Mouse (Mus musculus): ENCODE measurements around the gene Nudt15. TPM values are rescaled to one million over a fixed set of nuclear protein-coding genes. Genes with fewer than 3 reads are reported as not detected.
"Not testable (repeated sequence)": the region's sequence is repeated elsewhere in the genome, so short reads cannot be mapped to it uniquely, and the experiment has no call there.

The Nudt15 gene
- polyA plus RNA-seq (2015; fragmentation: Nextera tagmentation; extraction: Ambion mirVana), result 7.6 and 8.4 TPM in 2 replicates

GRCm38 (mm10) chr14:73548051-73548450 lies at the start of gene Nudt15:
Gene Nudt15 (minus strand): TSS chr14:73548242.
- Histone ChIP-seq H3K4me2 (no peak within 1 kb of the TSS), H3K4me1 (peaks cover 5% of the 10 kb centered on the region; the same call in 1 of the 2 replicates), H3K9ac (no peak within 1 kb of the TSS), H3K36me3 (no peaks in the 10 kb centered on the region), H3K9me3 (replicated peaks) (no peaks in the 10 kb centered on the region), H3K4me3 (replicated peaks) (no peak within 1 kb of the TSS), H3K27me3 (no peaks in the 10 kb centered on the region), H3K27ac (no peak within 1 kb of the TSS)
- no peak for ATAC-seq (replicated peaks; ENCODE audit: low FRiP score)
- WGBS, result 89% methylated on average over 3 of the region's 3 CpGs

GRCm38 (mm10) chr14:73592166-73592565 lies 44.1 kb upstream of the Nudt15 start:
- Histone ChIP-seq H3K27me3 (no peaks in the 10 kb centered on the region), H3K36me3 (peaks cover 74% of the 10 kb centered on the region), H3K9ac (no peak overlapping the region), H3K4me2 (no peak overlapping the region), H3K4me1 (no peaks in the 10 kb centered on the region), H3K9me3 (replicated peaks) (no peaks in the 10 kb centered on the region), H3K4me3 (replicated peaks) (no peak overlapping the region), H3K27ac (no peak overlapping the region)
- no peak for ATAC-seq (replicated peaks; ENCODE audit: low FRiP score)
- 87% methylated on average over 1 of the region's 1 CpGs for WGBS

GRCm38 (mm10) chr14:73588080-73588479 lies 40.0 kb upstream of the Nudt15 start:
- ATAC-seq (replicated peaks; ENCODE audit: low FRiP score), result no peak
- 77% methylated on average over 1 of the region's 1 CpGs for WGBS
- H3K9ac ChIP-seq, result no peak overlapping the region

GRCm38 (mm10) chr14:73576336-73576735 lies 28.3 kb upstream of the Nudt15 start:
- Histone ChIP-seq H3K4me3 (replicated peaks) (no peak overlapping the region), H3K36me3 (peaks cover 54% of the 10 kb centered on the region), H3K27me3 (no peaks in the 10 kb centered on the region), H3K9me3 (replicated peaks) (no peaks in the 10 kb centered on the region), H3K4me2 (no peak overlapping the region), H3K27ac (no peak overlapping the region), H3K9ac (no peak overlapping the region), H3K4me1 (no peaks in the 10 kb centered on the region)
- ATAC-seq (replicated peaks; ENCODE audit: low FRiP score), result no peak

More at GRCm38 (mm10) chr14:73588080-73588479, 40.0 kb upstream of the Nudt15 start:
- Histone ChIP-seq H3K4me3 (replicated peaks) (no peak overlapping the region), H3K4me2 (no peak overlapping the region), H3K36me3 (peaks cover 48% of the 10 kb centered on the region), H3K27ac (no peak overlapping the region), H3K4me1 (no peaks in the 10 kb centered on the region), H3K9me3 (replicated peaks) (no peaks in the 10 kb centered on the region), H3K27me3 (no peaks in the 10 kb centered on the region)

GRCm38 (mm10) chr14:73574053-73574452 lies 26.0 kb upstream of the Nudt15 start:
- WGBS, result 89% methylated on average over 5 of the region's 5 CpGs
- no peaks in the 10 kb centered on the region for H3K27me3 ChIP-seq
- H3K9me3 ChIP-seq (replicated peaks), result no peaks in the 10 kb centered on the region
- H3K36me3 ChIP-seq, result peaks cover 46% of the 10 kb centered on the region
- H3K4me2 ChIP-seq, result no peak overlapping the region
- ATAC-seq (replicated peaks; ENCODE audit: low FRiP score), result no peak
- no peaks in the 10 kb centered on the region for H3K4me1 ChIP-seq
- H3K4me3 ChIP-seq (replicated peaks), result no peak overlapping the region
- no peak overlapping the region for H3K9ac ChIP-seq
- no peak overlapping the region for H3K27ac ChIP-seq

- WGBS, result 95% methylated on average over 4 of the region's 4 CpGs
Measured at GRCm38 (mm10) chr14:73571143-73571542, 23.1 kb upstream of the Nudt15 start.

GRCm38 (mm10) chr14:73569831-73570230 lies 21.8 kb upstream of the Nudt15 start:
- WGBS, result 88% methylated on average over 4 of the region's 4 CpGs
- not testable (repeated sequence) for H3K4me1 ChIP-seq; H3K27me3 ChIP-seq; H3K4me3 ChIP-seq (replicated peaks); H3K9ac ChIP-seq; H3K27ac ChIP-seq; H3K9me3 ChIP-seq (replicated peaks); H3K4me2 ChIP-seq; ATAC-seq (replicated peaks; ENCODE audit: low FRiP score)
- H3K36me3 ChIP-seq, result peaks cover 30% of the 10 kb centered on the region

More at GRCm38 (mm10) chr14:73571143-73571542, 23.1 kb upstream of the Nudt15 start:
- no peak overlapping the region for H3K4me3 ChIP-seq (replicated peaks)
- H3K4me2 ChIP-seq, result no peak overlapping the region
- H3K9ac ChIP-seq, result no peak overlapping the region
- no peak for ATAC-seq (replicated peaks; ENCODE audit: low FRiP score)
- no peaks in the 10 kb centered on the region for H3K4me1 ChIP-seq
- no peaks in the 10 kb centered on the region for H3K27me3 ChIP-seq
- peaks cover 38% of the 10 kb centered on the region for H3K36me3 ChIP-seq
- no peaks in the 10 kb centered on the region for H3K9me3 ChIP-seq (replicated peaks)
- no peak overlapping the region for H3K27ac ChIP-seq

- Histone ChIP-seq H3K27me3 (no peaks in the 10 kb centered on the region), H3K4me1 (peaks cover 16% of the 10 kb centered on the region), H3K27ac (peak overlapping the region; percentile 75), H3K4me2 (peak overlapping the region; percentile 68), H3K9ac (peak overlapping the region; percentile 95), H3K4me3 (replicated peaks) (peak overlapping the region; percentile 80), H3K9me3 (replicated peaks) (no peaks in the 10 kb centered on the region), H3K36me3 (peaks cover 16% of the 10 kb centered on the region)
- 0% methylated on average over 10 of the region's 10 CpGs for WGBS
- peak; percentile 14 for ATAC-seq (replicated peaks; ENCODE audit: low FRiP score)
Measured at GRCm38 (mm10) chr14:73553122-73553696, 5.2 kb upstream of the Nudt15 start.

- Histone ChIP-seq H3K27me3 (no peaks in the 10 kb centered on the region), H3K36me3 (peaks cover 15% of the 10 kb centered on the region), H3K4me2 (peak overlapping the region; percentile 68), H3K4me3 (replicated peaks) (peak overlapping the region; percentile 80), H3K27ac (peak overlapping the region; percentile 75), H3K4me1 (peaks cover 16% of the 10 kb centered on the region), H3K9ac (peak overlapping the region; percentile 95), H3K9me3 (replicated peaks) (no peaks in the 10 kb centered on the region)
- WGBS, result 3% methylated on average over 61 of the region's 61 CpGs
- ATAC-seq (replicated peaks; ENCODE audit: low FRiP score), result peak; percentile 98
Measured at GRCm38 (mm10) chr14:73552341-73553121, 4.5 kb upstream of the Nudt15 start.

- no peak overlapping the region for H3K9ac ChIP-seq
- no peaks in the 10 kb centered on the region for H3K27me3 ChIP-seq
- no peak overlapping the region for H3K4me2 ChIP-seq
- 83% methylated on average over 6 of the region's 6 CpGs for WGBS
- H3K4me1 ChIP-seq, result peaks cover 16% of the 10 kb centered on the region
- no peaks in the 10 kb centered on the region for H3K9me3 ChIP-seq (replicated peaks)
- no peak overlapping the region for H3K27ac ChIP-seq
- no peak overlapping the region for H3K4me3 ChIP-seq (replicated peaks)
- no peak for ATAC-seq (replicated peaks; ENCODE audit: low FRiP score)
- H3K36me3 ChIP-seq, result peaks cover 3% of the 10 kb centered on the region
Measured at GRCm38 (mm10) chr14:73551164-73551563, 3.1 kb upstream of the Nudt15 start.

GRCm38 (mm10) chr14:73550732-73551131 lies 2.7 kb upstream of the Nudt15 start:
- Histone ChIP-seq H3K4me3 (replicated peaks) (no peak overlapping the region), H3K27me3 (no peaks in the 10 kb centered on the region), H3K9me3 (replicated peaks) (no peaks in the 10 kb centered on the region), H3K27ac (no peak overlapping the region), H3K9ac (no peak overlapping the region), H3K36me3 (no peaks in the 10 kb centered on the region), H3K4me2 (no peak overlapping the region), H3K4me1 (peaks cover 16% of the 10 kb centered on the region)
- ATAC-seq (replicated peaks; ENCODE audit: low FRiP score), result no peak
- 45% methylated on average over 8 of the region's 8 CpGs for WGBS

- no peaks in the 10 kb centered on the region for H3K9me3 ChIP-seq (replicated peaks)
- peaks cover 16% of the 10 kb centered on the region for H3K4me1 ChIP-seq
- no peak overlapping the region for H3K4me2 ChIP-seq
- no peak for ATAC-seq (replicated peaks; ENCODE audit: low FRiP score)
- H3K9ac ChIP-seq, result no peak overlapping the region
- no peak overlapping the region for H3K27ac ChIP-seq
- WGBS, result 60% methylated on average over 3 of the region's 3 CpGs
- H3K4me3 ChIP-seq (replicated peaks), result no peak overlapping the region
- H3K36me3 ChIP-seq, result no peaks in the 10 kb centered on the region
- no peaks in the 10 kb centered on the region for H3K27me3 ChIP-seq
Measured at GRCm38 (mm10) chr14:73550291-73550690, 2.2 kb upstream of the Nudt15 start.
